Mouse (Mus musculus): ENCODE results near the gene Tex44.
"Not testable (repeated sequence)": the region's sequence is repeated elsewhere in the genome, so short reads cannot be mapped to it uniquely, and the experiment has no call there.

The Tex44 gene

DNA sequence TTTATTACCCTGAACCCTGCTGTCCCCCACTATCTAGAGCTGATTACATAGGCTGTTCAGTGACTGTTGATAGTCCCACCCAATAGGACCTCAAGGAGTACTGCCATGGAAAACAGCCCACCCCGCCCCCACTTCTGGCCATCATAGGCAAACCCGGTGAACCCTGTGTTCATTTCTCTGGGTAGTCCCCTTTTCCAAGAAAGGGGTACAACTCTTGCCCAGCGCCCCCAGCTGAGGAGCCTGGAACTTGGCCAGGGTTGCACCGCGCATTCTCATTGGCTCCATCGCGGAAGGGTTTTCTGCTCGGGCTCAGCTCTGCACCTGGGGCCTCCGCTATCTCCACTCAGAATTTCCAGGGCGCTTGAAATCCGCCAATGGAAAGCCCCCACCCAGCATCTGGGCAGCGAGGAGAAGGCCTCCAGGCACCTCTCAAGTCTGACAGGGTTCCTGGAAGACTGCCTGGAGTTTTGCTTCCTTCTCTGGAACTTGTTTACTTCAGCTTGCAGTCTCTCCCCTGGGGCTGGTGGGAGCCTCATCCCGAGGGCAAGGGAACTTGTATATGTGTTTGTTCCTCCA is 21.6 kb downstream of the Tex44 start:
- no peak for DNase-seq (ENCODE audit: low read depth, low spot score)

DNA sequence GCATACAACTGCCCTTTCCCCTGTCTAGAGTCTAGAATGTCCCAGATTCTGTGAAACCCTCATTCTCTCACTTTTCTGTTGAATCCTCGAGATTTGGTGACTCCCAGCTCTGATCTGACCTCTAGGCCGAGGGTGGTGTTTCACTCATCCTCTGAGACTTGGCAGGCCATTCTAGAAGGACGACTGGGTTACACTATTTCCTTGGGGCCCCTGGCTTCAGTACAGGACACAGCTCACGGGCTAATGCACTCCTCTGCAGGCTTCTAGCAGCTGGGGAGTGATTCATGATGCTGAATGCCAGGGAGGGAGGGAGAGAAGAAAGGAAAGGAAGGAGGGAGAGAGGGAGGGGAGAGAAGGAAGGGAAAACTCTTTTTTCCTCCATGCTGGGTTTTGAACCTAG is 22.1 kb downstream of the Tex44 start:
- DNase-seq (ENCODE audit: low read depth, low spot score), result no peak

DNA sequence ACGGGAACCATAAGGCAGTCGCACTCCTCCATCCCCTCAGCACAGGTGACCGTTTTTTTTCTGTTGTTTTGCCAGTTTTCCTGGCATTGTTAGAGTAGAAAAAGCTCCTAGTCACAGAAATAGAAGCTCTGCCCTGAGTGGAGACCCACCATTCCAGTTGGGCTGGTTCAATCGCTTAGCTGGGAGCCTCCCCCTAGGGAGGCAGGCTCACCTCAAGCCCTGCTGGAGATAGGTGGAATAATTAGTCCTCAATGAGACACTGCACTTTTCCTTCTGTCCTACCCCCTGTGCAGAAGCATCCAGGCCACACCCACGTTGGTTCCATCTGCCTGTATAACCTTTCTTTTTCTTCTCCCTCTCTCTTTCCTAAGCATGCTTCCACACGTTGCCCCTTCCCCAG is 23.8 kb downstream of the Tex44 start:
- DNase-seq (ENCODE audit: low read depth, low spot score), result no peak

DNA sequence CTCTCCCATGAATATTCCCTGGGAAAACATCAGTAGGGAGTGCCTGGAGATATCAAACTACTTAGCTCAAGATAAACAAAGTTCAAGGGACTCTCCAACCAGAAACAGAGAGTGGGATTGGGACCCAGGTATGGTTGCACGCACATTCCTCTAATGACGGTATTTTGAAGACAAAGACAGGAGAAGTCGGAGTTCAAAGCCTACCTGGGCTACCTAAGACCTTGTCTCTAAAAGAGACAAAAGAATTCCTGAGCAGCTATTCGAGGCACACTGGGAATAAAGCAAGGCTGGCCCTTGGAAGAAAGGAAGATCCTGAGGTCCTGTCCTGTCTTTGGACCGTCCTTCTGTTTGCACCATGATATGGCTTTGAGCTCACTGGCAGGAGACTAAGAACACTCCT is 26.6 kb downstream of the Tex44 start:
- DNase-seq (ENCODE audit: low read depth, low spot score), result no peak

DNA sequence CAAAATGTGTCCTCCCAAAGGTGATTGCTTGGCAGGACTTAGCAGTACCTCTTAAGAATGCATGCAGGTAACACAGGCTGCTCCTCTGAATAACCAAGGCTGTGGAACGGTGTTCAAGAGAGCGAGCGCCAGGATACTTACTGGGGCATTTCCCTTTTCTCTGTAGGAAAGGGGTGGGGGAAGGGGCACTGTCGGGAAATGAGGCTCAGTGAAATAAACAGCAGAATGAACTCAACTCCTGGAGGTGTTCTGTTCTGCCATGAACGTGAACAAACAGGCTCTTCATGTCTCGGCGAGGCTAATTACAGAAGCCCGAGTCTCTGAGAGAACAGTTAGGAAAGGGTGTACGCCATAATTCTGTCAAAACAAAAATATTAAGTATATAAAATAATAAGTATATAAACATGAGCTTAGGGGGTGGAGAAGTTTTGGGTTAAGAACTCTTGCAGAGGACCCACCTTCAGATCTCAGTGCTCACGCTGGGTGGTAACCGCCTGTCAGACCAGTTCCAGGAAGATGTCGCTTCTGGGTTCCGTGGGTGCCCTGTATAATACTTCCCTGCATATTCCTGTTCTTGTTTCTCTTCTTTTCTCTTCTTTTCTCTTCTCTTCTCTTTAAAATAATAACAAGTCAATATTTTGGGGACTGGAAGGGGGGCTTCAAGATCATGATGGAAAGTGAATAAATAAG is 30.9 kb downstream of the Tex44 start:
- no peak for DNase-seq (ENCODE audit: low read depth, low spot score)

DNA sequence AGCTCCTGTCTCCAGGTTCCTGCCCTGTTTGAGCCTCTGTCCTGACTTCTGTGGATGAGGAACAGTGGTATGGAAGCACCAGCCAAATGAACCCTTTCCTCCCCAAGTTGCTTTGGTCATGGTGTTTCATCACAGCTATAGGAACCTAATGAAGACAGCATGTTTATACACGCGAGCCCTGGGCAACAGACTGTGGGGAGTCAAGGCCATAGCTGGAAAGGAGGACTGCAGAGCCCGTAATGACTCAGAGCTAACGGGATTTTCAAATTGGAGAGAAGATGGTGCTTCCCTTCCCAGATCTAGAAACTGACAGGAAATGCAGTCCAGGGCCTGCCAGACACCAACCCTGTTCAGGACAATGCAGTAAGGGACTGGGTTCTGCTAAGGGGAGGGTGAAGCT is 33.2 kb downstream of the Tex44 start:
- DNase-seq (ENCODE audit: low read depth, low spot score), result no peak

DNA sequence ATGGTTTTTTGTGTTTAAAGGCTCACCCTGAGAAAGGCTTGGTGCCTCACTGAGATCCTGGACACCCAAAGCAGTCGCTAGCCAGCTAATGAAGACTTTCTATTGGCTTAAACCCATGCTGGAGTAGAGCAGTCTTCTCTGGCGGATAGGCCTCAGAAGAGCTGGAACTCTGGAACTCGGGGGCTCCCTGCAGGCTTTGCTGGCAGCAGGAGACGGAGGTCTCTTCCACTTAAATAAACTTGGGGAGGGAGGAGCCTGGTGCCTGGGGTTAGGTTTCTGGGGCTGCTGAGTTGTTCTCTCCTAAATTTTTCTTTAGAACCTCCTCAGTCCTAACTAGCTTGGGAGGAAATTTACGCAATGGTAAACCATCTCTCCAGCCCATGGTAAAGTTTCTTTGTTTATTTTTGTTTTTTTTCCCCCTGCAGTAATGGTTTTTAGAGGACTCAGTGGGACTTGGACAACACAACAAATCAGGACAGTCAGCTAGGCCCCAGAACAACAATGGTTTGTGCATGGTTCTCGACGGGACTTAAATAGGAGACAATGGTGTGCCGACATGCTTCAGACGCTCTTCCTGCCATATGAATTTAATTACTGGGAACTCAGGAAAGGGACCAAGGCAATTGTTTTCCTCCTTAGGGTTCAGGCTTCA is 38.2 kb downstream of the Tex44 start:
- no peak for DNase-seq (ENCODE audit: low read depth, low spot score)

DNA sequence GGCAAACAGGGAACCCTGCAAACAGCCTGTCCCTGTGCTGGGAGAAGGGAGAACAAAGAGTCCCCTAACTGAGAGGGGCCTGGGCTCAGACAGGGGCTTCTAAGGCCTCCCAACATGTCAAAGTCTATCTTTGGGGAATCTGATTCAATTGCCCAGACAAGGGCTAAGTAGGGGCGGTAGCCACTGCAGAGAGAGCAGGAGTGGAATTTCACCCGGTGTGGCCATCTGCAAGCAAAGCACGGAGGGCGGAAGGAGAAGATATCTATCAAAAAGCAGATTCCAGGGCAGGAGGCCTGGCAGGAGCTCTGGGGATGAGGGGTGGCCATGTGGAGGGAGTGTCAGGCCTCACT is 38.7 kb downstream of the Tex44 start:
- no peak for DNase-seq (ENCODE audit: low read depth, low spot score)

DNA sequence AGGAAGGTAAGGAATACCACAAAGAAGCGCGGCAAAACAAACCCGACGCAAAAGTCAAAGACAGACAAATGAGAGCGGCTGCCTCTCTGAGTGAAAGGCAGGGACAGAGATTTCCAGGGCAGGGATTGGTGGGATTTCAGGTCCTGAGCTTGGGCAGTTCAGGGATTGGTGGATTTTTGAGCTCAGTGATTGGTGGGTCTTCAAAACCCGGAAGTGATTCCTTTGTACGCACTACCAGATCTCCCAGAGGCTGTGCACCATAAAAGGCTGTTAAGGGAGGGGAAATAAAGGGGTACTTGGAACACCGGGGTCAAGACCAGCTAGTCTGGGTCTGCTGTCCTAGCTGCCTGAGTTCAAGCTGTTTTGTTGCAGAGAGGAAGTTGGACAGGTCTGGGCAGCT is 41.3 kb downstream of the Tex44 start:
- DNase-seq (ENCODE audit: low read depth, low spot score), result no peak

DNA sequence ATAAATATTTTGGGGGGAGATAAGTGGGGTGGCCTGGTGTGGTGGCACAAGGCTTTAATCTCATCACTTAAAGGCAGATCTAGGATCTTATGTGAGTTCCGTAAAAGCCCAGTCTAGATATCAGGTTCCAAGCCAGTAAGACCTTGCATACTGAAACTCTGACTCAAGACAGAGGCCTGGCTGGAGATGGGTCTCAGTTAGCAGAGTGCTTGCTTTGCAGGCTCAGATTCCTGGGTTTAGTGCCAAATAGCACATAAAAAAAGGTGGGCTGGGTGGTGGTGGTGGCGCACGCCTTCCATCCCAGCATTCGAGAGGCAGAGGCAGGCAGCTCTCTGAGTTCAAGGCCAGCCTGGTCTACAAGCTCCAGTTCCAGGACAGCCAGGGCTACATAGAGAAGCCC is 43.7 kb downstream of the Tex44 start:
- DNase-seq (ENCODE audit: low read depth, low spot score), result no peak

DNA sequence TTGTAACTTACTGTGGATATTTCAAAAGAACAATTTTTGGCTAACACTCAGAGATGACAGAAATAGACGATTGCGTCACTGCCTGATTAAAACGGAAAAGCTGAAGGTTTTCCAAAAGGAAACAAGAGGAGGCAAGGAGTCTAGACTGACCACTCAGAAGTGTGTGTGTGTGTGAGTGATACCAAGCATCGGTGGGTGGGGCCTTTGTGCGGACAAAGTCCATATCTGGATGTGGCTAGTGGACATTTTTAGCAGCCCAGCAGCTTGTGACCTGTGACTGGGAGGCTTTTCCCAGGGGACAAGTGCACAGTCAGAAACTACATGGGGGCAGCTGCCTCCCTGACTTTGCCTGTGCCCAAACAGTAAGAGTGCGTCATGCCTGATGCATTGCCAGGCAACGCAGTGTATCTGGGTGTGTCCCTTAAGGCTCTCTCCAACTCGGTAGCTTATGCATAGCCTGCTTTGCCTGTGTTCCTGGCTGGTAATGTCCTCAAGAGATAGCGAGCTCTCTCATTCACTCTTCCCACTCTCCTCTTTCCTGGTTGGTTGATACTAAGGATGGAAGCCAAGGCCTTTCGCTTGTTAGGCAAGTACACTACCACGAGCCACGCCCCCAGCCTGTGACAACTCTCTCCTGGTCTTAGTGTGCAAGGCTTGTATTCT is 44.5 kb downstream of the Tex44 start:
- DNase-seq (ENCODE audit: low read depth, low spot score), result no peak

DNA sequence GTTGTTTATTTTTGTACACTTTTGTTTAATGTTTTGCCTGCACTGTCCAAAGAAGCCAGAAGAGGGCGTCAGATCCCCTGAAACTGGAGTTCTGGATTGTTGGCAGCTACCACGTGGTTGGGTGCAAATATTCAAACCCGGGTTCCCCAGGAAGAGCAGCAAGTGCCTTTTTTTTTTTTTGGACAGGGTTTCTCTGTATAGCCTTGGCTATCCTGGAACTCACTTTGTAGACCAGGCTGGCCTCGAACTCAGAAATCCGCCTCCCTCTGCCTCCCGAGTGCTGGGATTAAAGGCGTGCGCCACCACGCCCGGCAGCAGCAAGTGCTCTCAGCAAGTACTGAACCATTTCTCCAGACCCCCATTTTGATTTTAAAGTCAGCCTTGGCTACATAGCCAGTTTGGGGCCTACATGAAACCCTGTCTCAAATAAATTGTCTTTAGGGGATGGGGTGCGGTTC is 45.4 kb downstream of the Tex44 start:
- not testable (repeated sequence) for DNase-seq (ENCODE audit: low read depth, low spot score)

DNA sequence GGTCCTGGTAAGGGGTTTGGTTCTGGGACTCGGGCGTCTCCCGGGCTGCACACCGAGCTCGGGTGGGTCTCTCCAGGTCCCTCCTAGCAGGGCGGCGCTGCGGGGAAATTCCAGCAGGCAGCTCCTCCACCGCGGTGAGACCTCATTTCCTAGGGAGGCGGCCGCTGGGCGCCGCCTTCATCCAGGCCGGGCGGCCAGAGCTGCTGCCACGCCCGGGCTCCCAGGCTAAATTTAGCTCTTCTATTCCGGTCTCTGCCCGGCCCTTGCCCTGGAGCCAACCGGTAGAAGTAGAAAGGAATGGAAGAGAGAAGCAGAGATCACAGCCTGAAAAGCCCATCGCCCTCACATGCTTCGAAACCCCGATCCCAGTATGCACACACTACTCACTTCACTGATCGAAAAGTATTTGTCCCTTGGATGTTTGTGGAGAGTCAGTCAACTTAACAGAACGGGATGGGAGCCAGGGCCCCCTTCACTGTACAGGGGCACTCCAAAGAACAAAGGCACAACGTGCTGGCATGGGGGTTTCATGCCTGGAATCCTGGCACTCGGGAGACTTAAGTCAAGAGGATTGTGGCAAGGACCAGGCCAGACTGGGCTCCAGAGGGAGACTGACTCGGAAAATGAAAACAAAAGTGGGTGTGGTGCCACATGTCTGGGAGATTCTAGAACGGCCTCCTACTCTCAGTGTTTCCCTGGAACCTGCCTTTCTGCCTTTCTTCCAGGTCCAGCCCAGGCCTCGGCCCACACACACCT is 46.2 kb downstream of the Tex44 start:
- DNase-seq (ENCODE audit: low read depth, low spot score), result peak; percentile 52

DNA sequence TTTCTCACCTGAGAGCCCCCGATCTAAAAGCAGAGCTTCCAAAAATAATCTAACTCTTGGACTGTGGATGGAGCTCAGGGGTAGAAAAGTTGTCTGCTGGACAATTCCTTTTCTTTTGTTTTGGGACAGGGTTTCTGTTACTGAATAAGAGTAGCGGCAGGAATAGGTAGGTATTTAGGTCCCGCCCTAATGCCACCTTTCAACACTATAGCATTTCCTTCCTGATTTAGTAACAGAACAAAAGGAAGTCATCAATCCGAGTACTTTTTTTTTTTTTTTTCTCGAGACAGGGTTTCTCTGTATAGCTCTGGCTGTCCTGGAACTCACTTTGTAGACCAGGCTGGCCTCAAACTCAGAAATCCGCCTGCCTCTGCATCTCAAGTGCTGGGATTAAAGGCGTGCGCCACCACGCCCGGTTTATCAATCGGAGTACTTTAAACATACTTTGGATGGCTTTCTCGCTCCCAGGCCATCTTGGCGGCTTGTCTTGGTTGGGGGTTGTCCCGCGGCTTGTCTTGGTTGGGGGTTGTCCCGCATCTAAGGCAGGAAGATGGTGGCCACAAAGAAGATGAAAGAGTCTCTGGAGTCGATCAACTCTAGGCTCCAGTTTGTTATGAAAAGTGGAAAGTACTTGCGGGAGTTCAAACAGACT is 47.1 kb downstream of the Tex44 start:
- DNase-seq (ENCODE audit: low read depth, low spot score), result no peak
